Mouse (Mus musculus) c-Kit-positive CD71-positive TER-119-negative erythroid progenitor cells, embryonic 14.5 days (primary cell): ENCODE data around the gene Rpusd3.
A peak's percentile ranks its signal among the peaks of the same experiment; 100 is the strongest.

Experiments
- DNase-seq: peaks from one replicate; pipeline ENCODE4 v3.0.0-alpha.2; 2013; ENCODE audit warnings: low read depth

Rpusd3 gene

DNA sequence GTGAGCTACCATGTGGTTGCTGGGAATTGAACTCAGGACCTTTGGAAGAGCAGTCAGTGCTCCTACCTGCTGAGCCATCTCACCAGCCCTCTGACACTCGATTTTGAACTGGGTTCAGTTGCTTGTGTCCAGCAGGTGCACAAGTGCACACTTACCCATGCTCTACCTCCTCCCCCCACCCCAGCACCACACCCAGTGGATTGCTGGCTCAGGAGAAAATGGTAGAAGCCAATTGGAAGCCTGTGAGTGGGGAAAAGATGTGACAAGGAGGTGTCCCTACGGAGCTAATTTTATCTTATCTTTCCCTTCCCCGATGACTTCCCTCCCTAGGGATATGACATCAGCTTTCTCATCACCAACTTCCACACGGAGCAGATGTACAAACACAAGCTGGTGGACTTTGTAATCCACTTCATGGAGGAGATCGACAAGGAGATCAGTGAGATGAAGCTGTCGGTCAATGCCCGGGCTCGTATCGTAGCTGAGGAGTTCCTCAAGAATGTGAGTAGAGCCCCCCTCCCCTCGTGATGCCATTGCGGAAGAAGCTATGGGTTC lies 33.9 kb downstream of the Rpusd3 start:
- DNase-seq: no peak

DNA sequence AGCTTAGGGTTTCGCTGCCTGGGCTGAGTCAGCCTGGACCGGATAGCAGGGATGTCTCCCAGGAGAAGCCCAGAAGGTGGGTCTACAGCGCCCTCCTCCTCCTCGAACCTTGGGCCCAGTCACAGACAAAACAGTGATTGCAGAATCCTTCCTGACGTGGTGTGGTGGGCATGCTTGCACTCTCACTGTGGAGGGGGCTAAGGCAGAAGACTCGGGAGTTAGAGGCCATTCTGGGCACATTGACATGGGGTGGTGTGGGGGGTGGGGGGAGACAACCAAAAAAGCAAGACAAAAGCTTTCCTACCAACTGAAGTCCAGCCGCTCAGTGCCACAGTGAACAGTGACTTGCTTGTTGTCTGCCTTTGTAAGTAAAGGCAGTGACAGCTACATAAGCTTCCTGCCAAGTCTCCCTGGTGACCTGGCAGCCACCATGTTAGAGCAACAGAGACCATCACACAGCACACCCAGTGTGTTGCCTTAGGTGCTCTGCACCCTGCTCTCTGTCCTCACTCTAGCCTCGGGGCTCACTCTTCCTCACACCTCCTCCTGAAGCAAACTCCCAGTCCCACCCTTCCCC lies 34.7 kb downstream of the Rpusd3 start:
- no peak for DNase-seq

DNA sequence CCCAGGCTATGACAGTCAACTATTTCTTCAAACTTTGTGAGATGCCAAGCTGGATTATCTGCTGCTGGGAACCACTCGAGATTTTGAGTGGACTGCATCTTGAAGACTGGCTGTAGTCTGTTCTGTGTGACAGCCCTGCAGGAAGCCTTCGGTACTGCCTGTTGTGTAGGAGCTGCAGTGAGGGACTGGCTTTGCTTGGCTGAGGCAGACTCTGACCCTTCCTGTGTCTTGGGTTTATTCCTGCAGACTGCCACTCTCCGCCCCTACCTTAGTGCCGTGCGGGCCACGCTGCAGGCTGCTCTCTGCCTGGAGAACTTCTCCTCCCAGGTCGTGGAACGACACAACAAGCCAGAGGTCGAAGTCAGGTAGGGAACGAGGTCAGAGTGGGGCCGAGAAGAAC lies 38.7 kb downstream of the Rpusd3 start:
- DNase-seq: no peak

DNA sequence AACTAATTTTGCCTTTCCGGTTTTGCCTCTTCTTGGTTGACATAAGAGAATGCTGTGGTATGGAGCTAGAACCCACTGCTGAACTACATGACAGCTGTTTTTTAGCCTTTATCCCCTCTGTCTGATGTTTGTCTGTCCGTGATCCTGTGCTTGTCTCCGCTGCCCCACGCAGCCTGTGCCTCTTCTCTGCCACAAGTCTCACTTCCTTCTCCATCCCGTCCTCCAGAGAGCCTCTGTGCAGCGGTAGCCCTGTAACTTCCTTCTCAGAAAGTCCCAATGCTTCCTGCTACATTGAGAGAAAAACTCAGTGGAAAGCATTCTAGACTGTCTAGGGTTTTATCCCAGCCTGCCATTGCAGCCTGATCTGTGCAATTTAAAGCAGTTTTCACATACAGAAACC lies 39.9 kb downstream of the Rpusd3 start:
- no peak for DNase-seq

DNA sequence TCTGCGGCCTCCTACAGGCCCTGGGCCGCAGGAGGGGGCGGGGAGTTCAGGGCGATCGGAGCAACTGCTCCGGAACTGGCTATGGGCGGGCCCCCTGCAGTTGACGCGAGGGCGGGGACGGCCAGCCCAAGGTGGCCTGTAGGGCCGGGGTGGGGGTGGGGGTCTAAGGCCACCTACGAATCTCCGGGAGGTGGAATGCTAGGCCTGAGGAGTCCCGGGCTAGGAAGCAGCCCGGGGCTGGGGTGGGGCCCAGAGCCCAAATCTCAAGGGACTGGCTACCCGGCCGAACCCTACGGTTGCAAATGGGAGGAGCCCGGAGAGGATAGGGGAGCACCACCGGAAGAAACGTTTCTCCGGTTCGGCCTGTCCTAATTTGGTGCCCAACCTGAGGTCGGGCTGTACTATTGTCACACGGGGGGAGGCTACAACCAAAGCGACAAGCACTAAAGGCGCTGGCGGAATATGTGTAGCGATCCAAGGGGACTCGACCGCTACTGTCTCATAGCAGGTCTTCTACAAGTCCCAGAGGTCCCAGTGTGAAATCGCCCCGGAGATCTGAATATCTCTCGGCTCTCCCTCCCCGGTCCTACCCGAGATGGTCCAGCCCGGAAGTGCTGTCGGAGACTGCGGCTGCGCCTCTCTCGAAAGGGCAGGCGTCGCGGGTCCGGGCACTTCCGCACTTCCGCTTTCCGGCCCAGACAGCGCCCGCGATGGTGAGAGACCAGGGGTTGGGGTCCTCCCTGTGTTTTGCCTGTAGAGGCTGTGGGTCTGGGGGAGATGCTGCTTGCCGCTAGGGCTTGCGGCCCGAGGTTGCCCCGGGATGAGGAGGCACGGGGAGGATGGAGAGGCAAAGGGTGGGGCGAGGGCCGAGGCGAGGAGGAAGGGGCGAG lies 41.4 kb downstream of the Rpusd3 start, which contains the start of the genes Tada3 and Arpc4:
Gene Tada3 (minus strand): TSS at position 388 of the 890 bp plus-strand sequence.
Gene Arpc4 (plus strand): TSS at position 620 of the 890 bp plus-strand sequence.
- peak; percentile 88 for DNase-seq

DNA sequence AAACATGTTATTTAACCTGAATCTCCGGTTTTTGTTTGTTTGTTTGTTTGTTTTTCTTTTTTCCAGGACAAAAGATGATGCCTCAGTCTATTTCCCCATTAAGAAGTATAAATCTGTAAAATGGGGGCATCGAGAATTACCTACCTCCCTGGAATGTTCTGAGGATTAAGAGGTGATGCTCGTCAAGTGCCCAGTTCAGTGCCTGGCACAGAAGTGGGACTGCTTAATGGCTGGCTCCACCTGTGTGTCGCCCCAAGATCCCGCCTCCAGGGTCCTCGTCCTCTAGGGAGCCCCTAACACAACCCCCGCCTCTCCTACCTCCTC lies 42.0 kb downstream of the Rpusd3 start:
- DNase-seq: no peak

DNA sequence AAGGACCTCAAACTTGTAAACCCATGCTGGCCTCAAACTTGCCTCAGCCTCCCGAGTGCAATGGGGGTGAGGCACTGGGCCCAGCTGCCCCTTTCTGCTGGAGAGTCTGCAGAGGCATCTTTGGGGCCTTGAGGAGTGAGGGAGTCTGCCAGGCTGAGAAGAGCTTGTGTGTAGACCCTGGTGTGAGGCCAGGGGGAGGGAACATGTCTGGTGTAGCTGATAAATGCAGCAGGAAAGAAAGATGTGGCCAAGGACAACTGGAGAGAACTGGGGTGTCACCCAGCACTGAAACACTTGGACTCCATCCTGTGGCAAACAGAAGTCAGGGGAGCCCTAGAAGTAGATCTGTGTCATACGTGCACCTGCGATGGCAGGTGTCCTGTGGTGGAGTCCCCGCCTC lies 45.6 kb downstream of the Rpusd3 start:
- no peak for DNase-seq

DNA sequence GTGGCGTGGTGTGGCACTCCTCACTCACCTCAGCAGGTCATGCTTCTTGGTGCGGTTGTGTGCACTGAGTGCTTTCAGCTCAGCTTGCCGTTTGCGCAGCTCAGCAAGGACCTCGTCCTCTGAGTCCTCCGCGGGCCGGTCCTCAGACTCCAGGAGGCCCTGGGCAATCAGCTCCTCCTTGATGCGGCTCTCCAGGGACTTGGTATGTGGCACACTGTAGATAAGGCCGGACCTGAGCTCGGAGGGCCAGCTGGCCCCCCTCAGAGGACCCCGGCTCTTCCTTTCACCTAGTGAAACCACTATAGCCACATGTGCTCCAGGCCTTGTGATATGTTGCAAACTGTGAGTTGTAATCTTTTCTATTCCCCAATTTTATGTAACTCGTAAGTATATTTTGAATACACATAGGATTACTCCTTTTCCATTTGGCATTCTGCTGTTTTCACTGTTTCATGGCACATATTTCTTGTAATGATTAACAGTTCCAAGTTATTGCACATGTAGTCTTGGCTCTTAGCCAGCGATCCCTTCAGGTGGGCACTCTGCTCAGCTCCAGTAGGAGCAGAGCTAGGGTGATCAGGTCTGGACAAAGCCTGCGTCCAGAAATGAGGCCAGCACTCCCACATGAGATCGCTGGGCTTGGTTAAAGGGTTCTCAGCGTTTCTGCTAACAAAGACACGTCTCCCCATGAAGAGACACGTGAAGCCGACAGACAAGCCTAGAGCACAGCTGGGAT lies 48.8 kb downstream of the Rpusd3 start:
- no peak for DNase-seq

DNA sequence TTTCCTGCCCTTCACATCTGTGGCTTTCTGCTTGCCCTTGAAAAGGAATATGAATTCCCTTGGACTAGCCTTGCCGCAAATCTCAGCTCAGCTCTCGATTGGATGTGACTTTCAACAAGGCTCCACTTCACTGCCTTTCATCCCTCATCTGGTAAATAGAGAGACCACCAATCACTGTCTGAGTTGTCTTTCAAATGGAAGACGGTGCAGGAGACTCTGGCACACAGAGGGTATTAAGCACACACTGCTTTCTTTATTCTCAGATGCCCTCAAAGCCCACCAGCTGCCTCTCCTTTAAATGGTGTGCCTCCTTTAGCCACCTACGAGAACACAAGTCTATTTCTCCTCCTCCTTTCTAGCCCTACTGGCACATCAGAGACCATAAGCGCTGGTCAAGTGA lies 50.6 kb downstream of the Rpusd3 start:
- no peak for DNase-seq

DNA sequence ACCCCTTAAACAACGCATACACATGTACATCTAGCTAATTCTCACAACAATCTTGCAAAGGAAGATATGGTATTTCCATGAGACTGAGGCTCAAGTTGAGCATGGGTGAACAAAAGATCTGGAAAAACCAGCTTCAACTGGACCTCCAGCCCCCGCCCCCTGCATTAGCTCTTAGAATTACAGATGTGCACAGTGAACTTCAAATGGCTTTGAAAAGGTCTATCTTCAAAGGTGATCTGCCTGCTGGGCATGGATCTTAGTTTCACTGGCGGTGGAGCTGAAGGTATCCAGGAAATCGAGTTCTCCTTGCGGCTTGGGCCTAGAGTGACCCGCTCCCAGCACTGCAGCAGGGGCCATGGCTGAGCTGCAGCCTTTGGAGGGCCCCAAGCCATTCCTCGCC lies 51.0 kb downstream of the Rpusd3 start:
- no peak for DNase-seq

DNA sequence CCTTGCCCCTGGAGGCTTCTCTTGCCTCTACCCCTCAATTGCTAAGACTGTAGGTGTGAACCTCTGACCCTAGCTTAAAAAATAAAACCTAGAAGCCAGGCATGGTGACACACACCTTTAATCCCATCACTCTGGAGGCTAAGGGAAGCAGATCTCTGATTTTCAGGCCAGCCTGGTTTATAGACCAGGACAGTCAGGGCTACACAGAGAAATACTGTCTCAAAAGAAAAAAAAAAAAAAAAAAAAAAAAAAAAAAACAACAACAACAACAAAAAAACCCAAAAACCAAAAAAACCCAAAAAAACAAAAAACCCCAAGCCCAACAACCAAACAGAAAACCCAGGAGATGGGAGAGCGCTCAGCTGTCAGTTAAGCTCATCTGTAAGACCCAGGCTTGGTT lies 51.6 kb downstream of the Rpusd3 start:
- DNase-seq: no peak

DNA sequence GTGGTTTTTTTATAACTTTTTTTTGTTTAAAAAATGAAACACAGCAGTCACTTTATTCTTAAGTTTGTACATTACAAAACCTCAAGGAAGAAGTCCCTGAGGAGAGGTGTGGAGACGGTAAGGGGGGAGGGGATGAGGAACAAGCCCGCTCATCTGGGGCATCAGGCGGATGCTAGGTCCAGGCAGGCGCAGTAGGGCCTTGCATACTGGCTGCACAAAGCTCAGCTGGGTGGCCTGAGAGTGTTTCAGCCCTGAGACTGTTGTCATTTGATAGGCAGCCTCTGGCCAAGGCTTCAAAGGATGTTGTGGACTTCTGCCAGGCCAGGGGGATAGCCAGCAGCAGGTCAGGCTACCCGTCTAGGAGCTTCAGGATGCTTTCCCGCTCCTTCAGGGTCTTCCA lies 52.5 kb downstream of the Rpusd3 start:
- no peak for DNase-seq
